In the genomic region with DNA sequence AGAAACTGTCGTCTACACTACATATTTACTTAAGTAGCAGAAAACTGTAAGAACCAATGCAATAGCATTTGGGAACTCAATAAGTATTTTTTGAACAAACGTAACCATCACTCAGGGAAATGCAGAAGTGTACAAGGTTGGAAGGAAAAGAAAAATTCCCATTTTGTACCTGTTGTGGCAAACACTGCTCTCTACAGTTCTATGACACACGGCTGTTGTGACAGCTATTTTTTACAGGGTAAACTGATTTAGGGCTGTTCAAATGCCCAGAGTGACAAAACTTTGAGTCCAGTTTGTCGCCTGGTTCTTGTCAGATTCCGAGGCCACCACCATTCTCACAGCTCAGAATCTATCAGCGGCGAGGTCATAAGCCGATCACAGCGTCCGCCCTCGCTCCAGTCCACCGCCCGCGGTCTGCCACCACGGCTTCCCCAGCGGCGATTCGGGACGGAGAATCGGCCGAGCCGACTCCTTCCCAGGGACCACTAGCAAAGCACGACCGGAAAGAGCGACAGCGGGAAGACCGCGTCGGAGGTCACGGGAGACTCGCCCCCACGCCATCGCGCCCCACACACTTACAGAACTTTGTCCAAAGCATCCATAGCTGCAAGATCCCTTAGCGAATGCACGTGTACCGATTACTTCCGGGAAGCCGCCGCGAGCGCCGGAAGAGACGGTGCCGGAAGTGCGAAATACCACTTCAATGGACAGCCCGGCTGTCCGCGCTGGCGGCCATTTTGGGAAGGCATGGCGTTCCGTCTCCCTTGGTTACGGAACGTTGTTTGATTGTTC, we compare ENCODE assay signal across 7 mouse cellular contexts. TPM values are rescaled to one million over a fixed set of nuclear protein-coding genes. Genes with fewer than 3 reads are reported as not detected.
DNase-seq lines count a peak whose midpoint lies in the region; ATAC-seq lines count a peak whose summit lies in the region.

A gene (minus strand): TSS at position 663 of the 792 bp plus-strand sequence.

- H3K4me1 ChIP-seq in midbrain, embryonic 10.5 days = peaks cover 15% of the 10 kb centered on the region

- H3K36me3 ChIP-seq in midbrain, embryonic 10.5 days = peaks cover 74% of the 10 kb centered on the region

- peak within 1 kb of the TSS; percentile 85 for H3K4me3 ChIP-seq in midbrain, embryonic 10.5 days

- peak within 1 kb of the TSS; percentile 90 for H3K27ac ChIP-seq in midbrain, embryonic 10.5 days (replicated peaks)

- intact Hi-C loops in gastrocnemius, postnatal 14 days (cut with DNase I; ENCODE audit: low total_unique reads) = no loop called here
- intact Hi-C loops in left cerebral cortex, postnatal 25 days (cut with DNase I) = no loop called here

- ATAC-seq in inflammation-experienced regulatory T-cells, adult 6 months = peak; percentile 99

- WGBS in midbrain, embryonic 10.5 days = under 1% methylated on average over 54 of the region's 54 CpGs

- DNase-seq in adrenal gland, adult 18-20 months (ENCODE audit: low spot score in 2 of 2) = peak; percentile 67 to 75
- peak; percentile 95 for DNase-seq in embryo, embryonic 10 days (ENCODE audit: low spot score)
- DNase-seq in gastrocnemius, postnatal 14 days = peak; percentile 79
- DNase-seq in left cerebral cortex, postnatal 25 days (ENCODE audit: low spot score in 2 of 2) = peak; percentile 86 to 88
- peak; percentile 90 for DNase-seq in midbrain, embryonic 10.5 days (ENCODE audit: low spot score)
- DNase-seq in right cerebral cortex, postnatal 4 days = peak; percentile 80

- no peaks in the 10 kb centered on the region for H3K9me3 ChIP-seq in midbrain, embryonic 10.5 days (replicated peaks)

- H3K27me3 ChIP-seq in midbrain, embryonic 10.5 days (ENCODE audit: low read depth, poor library complexity, severe bottlenecking) = no peaks in the 10 kb centered on the region

RNA-seq across cellular contexts. Expression of the gene that starts here (rescaled TPM):
- total RNA-seq in adrenal gland, adult 18-20 months (2021) = 10 to 100 TPM; 20.1 to 26.1 TPM
- total RNA-seq in gastrocnemius, postnatal 14 days (2021) = 10 to 100 TPM; 16.2 to 19.2 TPM
- polyA plus RNA-seq in inflammation-experienced regulatory T-cells, adult 6 months (2017; shearing (Covaris generic)) = 10 to 100 TPM; 59.8 to 68.0 (median 65.5) TPM
- 10 to 100 TPM; 19.6 to 22.8 TPM for total RNA-seq in left cerebral cortex, postnatal 25 days (2021)
- polyA plus RNA-seq in midbrain, embryonic 10.5 days (2016; fragmentation: Nextera tagmentation; extraction: Ambion mirVana) = 83.5 and 91.9 TPM in 2 replicates

Comparison
In these comparisons a context has a peak if more than half of its experiments do, and no peak if none do; other contexts are left out.
1. Peak in every context shown above with its lines: DNase-seq, ATAC-seq, H3K4me3 ChIP-seq and H3K27ac ChIP-seq.